Mouse (Mus musculus) layer of hippocampus, adult 18-20 months (tissue): ENCODE data around the gene Pex19. TPM values are rescaled to one million over a fixed set of nuclear protein-coding genes. Genes with fewer than 3 reads are reported as not detected.

Source experiments
- DNase-seq, 2 experiments: peaks; one replicate each; pipeline ENCODE4 v3.0.0; 2022; ENCODE audit warnings: low spot score in 2 of 2
- total RNA-seq, 2 experiments: library from RNA; stranded (reverse); gene quantifications; 2 replicates each; pipeline ENCODE4 v1.2.3; 2021

The Pex19 gene
- total RNA-seq, 2 experiments from 2014 or later = 84.4 to 84.5 TPM

DNA sequence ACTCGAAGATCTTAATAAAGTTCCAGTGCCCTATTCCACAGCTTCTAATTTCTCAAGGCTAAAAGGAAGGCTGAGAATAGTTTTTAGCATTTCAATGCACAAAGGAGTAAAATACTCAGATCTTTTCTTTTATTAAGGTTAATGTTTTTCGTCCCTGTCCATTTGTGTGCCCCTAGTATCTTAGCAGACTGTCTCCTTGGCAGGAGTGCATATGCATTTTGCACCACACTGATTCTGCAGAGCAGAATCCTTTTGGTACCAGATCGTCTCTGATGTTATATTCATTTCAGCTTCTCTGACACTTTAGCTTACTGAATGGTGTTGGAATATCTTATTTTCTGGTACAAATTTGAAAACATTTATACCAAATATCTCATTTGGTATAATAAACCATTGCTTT, 55.2 kb downstream of the Pex19 start:
- no peak for DNase-seq

GRCm38 (mm10) chr1:172183056-172183455, 56.5 kb downstream of the Pex19 start:
- no peak for DNase-seq

DNA sequence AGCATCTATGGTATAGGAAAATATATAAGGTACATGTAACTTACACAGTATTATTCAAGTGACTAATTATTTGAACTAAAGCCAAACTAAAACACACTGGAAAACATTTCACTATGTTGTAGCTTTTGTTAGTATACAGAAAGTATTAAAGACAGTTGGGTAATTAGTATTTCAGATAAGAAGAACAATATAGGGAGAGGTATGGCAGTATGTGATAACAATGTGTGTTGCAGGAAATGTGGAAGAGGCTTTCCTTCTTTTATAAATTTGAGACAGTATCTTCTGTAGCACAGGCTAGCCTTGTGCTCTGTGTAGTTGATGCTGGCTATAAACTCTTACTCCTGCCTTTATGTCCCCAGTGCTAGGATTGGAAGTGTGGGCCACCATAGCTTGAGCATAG, 57.4 kb downstream of the Pex19 start:
- no peak for DNase-seq

Other genes with a start within 250 kb of the Pex19 start
- not detected for gene Gm10521, start 231.1 kb upstream of the Pex19 start, total RNA-seq
- not detected for gene Slamf6, start 209.2 kb upstream of the Pex19 start, total RNA-seq
- gene Vangl2, start 98.3 kb upstream of the Pex19 start, total RNA-seq = 10 to 100 TPM; 13.4 to 13.6 TPM
- gene Nhlh1, start 69.2 kb upstream of the Pex19 start, total RNA-seq = 1 to 10 TPM in 1 of 2 experiments, under 1 TPM in 1; 0.68 to 1.1 TPM
- 100 to 1,000 TPM; 141 to 146 TPM for gene Copa, start 44.2 kb upstream of the Pex19 start, total RNA-seq
- gene Ncstn, start 44.0 kb upstream of the Pex19 start, total RNA-seq = 10 to 100 TPM; 54.5 to 55.3 TPM
- gene Dcaf8, start 21.3 kb downstream of the Pex19 start, total RNA-seq = 100 to 1,000 TPM; 111 to 115 TPM
- 100 to 1,000 TPM; 445 to 478 TPM for gene Pea15a, start 80.0 kb downstream of the Pex19 start, total RNA-seq
- gene Casq1, start 93.1 kb downstream of the Pex19 start, total RNA-seq = under 1 TPM; 0.54 to 0.71 TPM
- not detected for gene Atp1a4, start 131.7 kb downstream of the Pex19 start, total RNA-seq
- 100 to 1,000 TPM; 262 to 286 TPM for gene Igsf8, start 134.9 kb downstream of the Pex19 start, total RNA-seq
- 100 to 1,000 TPM; 555 to 598 TPM for gene Atp1a2, start 171.3 kb downstream of the Pex19 start, total RNA-seq
- 10 to 100 TPM; 70.6 to 75.4 TPM for gene Kcnj9, start 202.6 kb downstream of the Pex19 start, total RNA-seq
- gene Kcnj10, start 214.5 kb downstream of the Pex19 start, total RNA-seq = 10 to 100 TPM; 82.6 to 88.4 TPM
- 1 to 10 TPM; 7.8 to 8.5 TPM for gene Pigm, start 249.8 kb downstream of the Pex19 start, total RNA-seq